Mouse (Mus musculus): ENCODE measurements at regions not wholly inside any gene's neighbourhood (a gene's known extent, or its start where the extent isn't known, plus 50 kb on each side); places are given as distances from the start of the nearest gene placed in this dataset.

- H3K4me3 ChIP-seq (ENCODE audit: low read length) = no peak overlapping the region
- H3K36me3 ChIP-seq (ENCODE audit: control insufficient read depth, insufficient read depth, low read length) = no peaks in the 10 kb centered on the region
- H3K4me2 ChIP-seq (ENCODE audit: low read depth, low read length) = no peak overlapping the region
- no peaks in the 10 kb centered on the region for H3K9me3 ChIP-seq (ENCODE audit: control insufficient read depth, low read length)
- ATAC-seq (ENCODE audit: low read depth) = no peak
- H3K27ac ChIP-seq (ENCODE audit: low read length) = peak overlapping the region; percentile 63
- peaks cover 30% of the 10 kb centered on the region for H3K4me1 ChIP-seq (replicated peaks; ENCODE audit: control insufficient read depth, insufficient read depth, low read length)
- H3K27me3 ChIP-seq (ENCODE audit: control insufficient read depth, insufficient read depth, low read depth, low read length) = no peaks in the 10 kb centered on the region
- H3K9ac ChIP-seq (ENCODE audit: low read length) = no peak overlapping the region
- WGBS = 50% methylated on average over 5 of the region's 5 CpGs
Observed at GRCm38 (mm10) chr10:17559370-17559955, 163.6 kb upstream of the Cited2 start.

DNA sequence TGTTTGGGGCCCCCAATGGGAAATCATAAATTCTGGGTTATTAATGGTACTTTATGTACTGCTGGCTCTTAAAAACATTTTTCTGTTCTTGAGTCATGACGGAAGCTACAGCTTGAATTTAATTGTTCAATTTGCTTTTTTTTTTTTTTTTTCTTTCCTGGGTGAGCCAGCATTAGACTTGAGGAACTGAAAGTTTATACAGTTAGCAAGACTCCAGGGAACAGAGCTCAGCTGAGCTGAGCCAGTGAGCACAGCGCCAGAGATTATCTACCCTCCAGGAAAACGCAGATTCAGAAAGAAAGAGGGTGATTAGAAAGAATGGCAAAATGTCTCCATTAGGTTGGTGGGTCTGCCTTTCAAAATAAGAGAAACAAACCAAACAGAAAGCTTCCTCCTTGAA lies 163.0 kb upstream of the Cited2 start:
- Histone ChIP-seq H3K4me3 (ENCODE audit: low read length) (no peak overlapping the region), H3K9ac (ENCODE audit: low read length) (no peak overlapping the region), H3K4me2 (ENCODE audit: low read depth, low read length) (no peak overlapping the region), H3K36me3 (ENCODE audit: control insufficient read depth, insufficient read depth, low read length) (no peaks in the 10 kb centered on the region), H3K27ac (ENCODE audit: low read length) (peak overlapping the region; percentile 63), H3K4me1 (replicated peaks; ENCODE audit: control insufficient read depth, insufficient read depth, low read length) (peaks cover 30% of the 10 kb centered on the region), H3K9me3 (ENCODE audit: control insufficient read depth, low read length) (no peaks in the 10 kb centered on the region), H3K27me3 (ENCODE audit: control insufficient read depth, insufficient read depth, low read depth, low read length) (no peaks in the 10 kb centered on the region)
- ATAC-seq (ENCODE audit: low read depth) = no peak
- 20% methylated on average over 3 of the region's 3 CpGs for WGBS

- whole genome bisulfite sequencing = 37% methylated on average over 7 of the region's 7 CpGs
- H3K4me2 ChIP-seq (ENCODE audit: low read depth, low read length) = no peak overlapping the region
- no peaks in the 10 kb centered on the region for H3K27me3 ChIP-seq (ENCODE audit: control insufficient read depth, insufficient read depth, low read depth, low read length)
- no peak overlapping the region for H3K9ac ChIP-seq (ENCODE audit: low read length)
- peaks cover 30% of the 10 kb centered on the region for H3K4me1 ChIP-seq (replicated peaks; ENCODE audit: control insufficient read depth, insufficient read depth, low read length)
- H3K27ac ChIP-seq (ENCODE audit: low read length) = peak overlapping the region; percentile 45; the same call in 1 of the 2 replicates
- no peaks in the 10 kb centered on the region for H3K36me3 ChIP-seq (ENCODE audit: control insufficient read depth, insufficient read depth, low read length)
- ATAC-seq (ENCODE audit: low read depth) = no peak
- H3K9me3 ChIP-seq (ENCODE audit: control insufficient read depth, low read length) = no peaks in the 10 kb centered on the region
- H3K4me3 ChIP-seq (ENCODE audit: low read length) = no peak overlapping the region
Observed at GRCm38 (mm10) chr10:17561466-17561865, 161.6 kb upstream of the Cited2 start.

GRCm38 (mm10) chr10:17561977-17562376 lies 161.0 kb upstream of the Cited2 start:
- no peaks in the 10 kb centered on the region for H3K36me3 ChIP-seq (ENCODE audit: control insufficient read depth, insufficient read depth, low read length)
- H3K27me3 ChIP-seq (ENCODE audit: control insufficient read depth, insufficient read depth, low read depth, low read length) = no peaks in the 10 kb centered on the region
- H3K9me3 ChIP-seq (ENCODE audit: control insufficient read depth, low read length) = no peaks in the 10 kb centered on the region
- WGBS = 53% methylated on average over 5 of the region's 5 CpGs
- H3K4me1 ChIP-seq (replicated peaks; ENCODE audit: control insufficient read depth, insufficient read depth, low read length) = peaks cover 30% of the 10 kb centered on the region
- no peak overlapping the region for H3K9ac ChIP-seq (ENCODE audit: low read length)
- no peak overlapping the region for H3K4me2 ChIP-seq (ENCODE audit: low read depth, low read length)
- peak overlapping the region; percentile 71 for H3K27ac ChIP-seq (ENCODE audit: low read length)
- ATAC-seq (ENCODE audit: low read depth) = no peak
- H3K4me3 ChIP-seq (ENCODE audit: low read length) = no peak overlapping the region

DNA sequence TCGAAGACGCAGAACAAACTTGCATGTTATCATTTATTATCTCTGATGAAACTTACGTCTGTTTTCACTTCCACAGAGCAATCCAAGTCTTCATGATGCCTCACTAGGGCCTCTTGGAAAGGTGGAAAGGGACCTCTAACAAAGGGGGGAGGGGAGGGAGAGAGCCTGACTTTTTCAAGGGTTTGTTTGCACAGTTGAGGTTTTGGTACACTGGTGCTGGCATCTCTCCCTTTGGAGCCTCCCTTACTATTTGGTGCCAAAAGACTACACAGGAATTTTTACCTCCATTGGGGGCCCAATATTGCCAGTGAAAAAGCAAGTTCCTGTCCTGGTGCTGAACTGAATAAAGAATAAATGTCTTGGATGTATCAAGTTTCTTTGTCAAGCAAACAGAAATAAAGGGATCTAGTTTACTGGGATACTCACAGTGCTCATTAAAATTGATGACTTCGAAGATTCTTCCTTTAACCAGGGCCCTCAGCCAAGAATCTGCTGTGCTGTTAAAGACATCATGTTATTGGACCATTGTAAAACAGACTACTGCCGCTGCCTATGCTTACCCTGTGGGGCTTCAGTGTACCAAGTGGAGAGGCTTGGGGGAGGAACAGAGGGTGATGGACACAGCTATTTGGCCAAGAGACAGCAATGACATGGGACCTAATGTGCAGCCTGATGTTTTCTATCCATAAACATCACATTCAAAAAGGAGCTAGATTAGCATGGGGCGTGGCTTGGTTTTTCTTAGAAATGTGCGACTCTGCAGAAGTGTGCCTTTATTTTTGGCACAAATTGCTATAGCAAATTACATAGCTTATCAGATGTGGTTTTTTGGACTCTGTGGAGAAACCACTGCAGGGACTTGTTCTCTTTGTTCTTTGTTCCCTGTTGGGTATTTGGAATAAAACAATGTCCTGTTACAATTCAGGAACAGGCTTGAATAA lies 160.3 kb upstream of the Cited2 start:
- Histone ChIP-seq H3K27ac (ENCODE audit: low read length) (peak overlapping the region; percentile 71), H3K9ac (ENCODE audit: low read length) (no peak overlapping the region), H3K4me3 (ENCODE audit: low read length) (no peak overlapping the region), H3K36me3 (ENCODE audit: control insufficient read depth, insufficient read depth, low read length) (no peaks in the 10 kb centered on the region), H3K27me3 (ENCODE audit: control insufficient read depth, insufficient read depth, low read depth, low read length) (no peaks in the 10 kb centered on the region), H3K9me3 (ENCODE audit: control insufficient read depth, low read length) (no peaks in the 10 kb centered on the region), H3K4me2 (ENCODE audit: low read depth, low read length) (no peak overlapping the region), H3K4me1 (replicated peaks; ENCODE audit: control insufficient read depth, insufficient read depth, low read length) (peaks cover 30% of the 10 kb centered on the region)
- ATAC-seq (ENCODE audit: low read depth) = peak; percentile 94
- 39% methylated on average over 7 of the region's 7 CpGs for WGBS

DNA sequence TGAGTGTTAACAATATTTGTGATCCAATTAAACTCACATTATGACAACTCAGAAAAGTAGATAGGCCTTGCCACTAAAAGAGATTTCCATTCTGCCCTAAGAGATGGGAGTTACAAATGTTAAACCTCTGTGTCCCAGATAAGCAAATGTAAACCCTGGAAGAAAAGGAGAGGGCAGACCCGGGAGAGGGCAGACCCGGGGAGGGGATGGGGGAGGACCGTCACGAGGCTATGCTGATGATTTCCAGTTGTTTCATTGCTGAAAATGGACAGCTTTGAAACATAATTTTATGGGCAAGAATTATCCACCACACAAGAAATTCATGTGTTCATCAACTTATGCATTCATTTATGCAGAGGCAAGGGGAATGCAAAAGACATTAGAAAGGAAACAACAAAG lies 159.7 kb upstream of the Cited2 start:
- Histone ChIP-seq H3K36me3 (ENCODE audit: control insufficient read depth, insufficient read depth, low read length) (no peaks in the 10 kb centered on the region), H3K27me3 (ENCODE audit: control insufficient read depth, insufficient read depth, low read depth, low read length) (no peaks in the 10 kb centered on the region), H3K9ac (ENCODE audit: low read length) (no peak overlapping the region), H3K4me1 (replicated peaks; ENCODE audit: control insufficient read depth, insufficient read depth, low read length) (peaks cover 30% of the 10 kb centered on the region), H3K9me3 (ENCODE audit: control insufficient read depth, low read length) (no peaks in the 10 kb centered on the region), H3K4me3 (ENCODE audit: low read length) (no peak overlapping the region), H3K27ac (ENCODE audit: low read length) (peak overlapping the region; percentile 71), H3K4me2 (ENCODE audit: low read depth, low read length) (no peak overlapping the region)
- ATAC-seq (ENCODE audit: low read depth) = peak; percentile 67
- WGBS = 14% methylated on average over 4 of the region's 4 CpGs

DNA sequence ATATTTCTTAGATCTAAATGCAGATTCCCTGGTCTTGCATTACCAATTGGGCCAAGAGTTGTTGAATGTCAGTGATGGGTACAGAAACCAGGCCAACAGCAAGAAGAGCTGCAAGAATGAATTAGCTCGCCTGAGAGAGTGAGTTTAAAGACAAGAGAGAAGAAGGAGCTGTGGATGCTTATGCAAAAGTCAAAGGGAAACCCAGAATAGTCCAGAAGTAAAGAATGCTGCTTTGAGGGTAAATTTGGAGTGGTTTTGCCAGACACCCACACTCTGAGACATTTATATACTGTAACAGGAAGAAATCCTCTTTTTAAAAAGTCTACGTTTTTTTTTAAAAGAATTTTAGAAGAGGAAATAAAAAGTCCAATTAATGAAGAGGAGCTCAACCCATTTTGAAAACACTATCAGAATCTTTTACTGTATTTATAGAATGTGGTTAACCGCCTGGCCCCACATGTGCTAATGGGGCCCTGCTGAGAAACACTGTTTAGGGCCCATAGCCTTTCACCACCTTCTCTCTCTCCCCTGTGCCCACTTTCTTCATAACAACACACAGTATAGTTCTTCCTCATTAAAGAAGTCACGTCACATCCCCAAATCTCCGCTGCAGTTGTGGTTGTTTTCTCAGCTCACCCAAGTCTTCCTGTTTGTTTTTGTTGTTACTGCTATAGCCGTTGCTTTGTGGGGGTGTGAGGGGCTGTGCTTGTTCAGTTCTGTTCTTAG lies 158.0 kb upstream of the Cited2 start:
- H3K27me3 ChIP-seq (ENCODE audit: control insufficient read depth, insufficient read depth, low read depth, low read length) = no peaks in the 10 kb centered on the region
- H3K4me1 ChIP-seq (replicated peaks; ENCODE audit: control insufficient read depth, insufficient read depth, low read length) = peaks cover 28% of the 10 kb centered on the region
- no peak overlapping the region for H3K4me2 ChIP-seq (ENCODE audit: low read depth, low read length)
- H3K36me3 ChIP-seq (ENCODE audit: control insufficient read depth, insufficient read depth, low read length) = no peaks in the 10 kb centered on the region
- H3K9me3 ChIP-seq (ENCODE audit: control insufficient read depth, low read length) = no peaks in the 10 kb centered on the region
- 66% methylated on average over 6 of the region's 6 CpGs for WGBS
- no peak overlapping the region for H3K4me3 ChIP-seq (ENCODE audit: low read length)
- ATAC-seq (ENCODE audit: low read depth) = no peak
- no peak overlapping the region for H3K27ac ChIP-seq (ENCODE audit: low read length)
- no peak overlapping the region for H3K9ac ChIP-seq (ENCODE audit: low read length)

GRCm38 (mm10) chr10:17566975-17567374 lies 156.0 kb upstream of the Cited2 start:
- no peak for ATAC-seq (ENCODE audit: low read depth)
- Histone ChIP-seq H3K36me3 (ENCODE audit: control insufficient read depth, insufficient read depth, low read length) (no peaks in the 10 kb centered on the region), H3K9me3 (ENCODE audit: control insufficient read depth, low read length) (no peaks in the 10 kb centered on the region), H3K4me1 (replicated peaks; ENCODE audit: control insufficient read depth, insufficient read depth, low read length) (peaks cover 21% of the 10 kb centered on the region), H3K27me3 (ENCODE audit: control insufficient read depth, insufficient read depth, low read depth, low read length) (no peaks in the 10 kb centered on the region), H3K9ac (ENCODE audit: low read length) (no peak overlapping the region), H3K4me2 (ENCODE audit: low read depth, low read length) (no peak overlapping the region), H3K27ac (ENCODE audit: low read length) (peak overlapping the region; percentile 8; the same call in 1 of the 2 replicates), H3K4me3 (ENCODE audit: low read length) (no peak overlapping the region)
- WGBS = 51% methylated on average over 5 of the region's 5 CpGs

GRCm38 (mm10) chr10:17567631-17568030 lies 155.4 kb upstream of the Cited2 start:
- no peak overlapping the region for H3K27ac ChIP-seq (ENCODE audit: low read length)
- H3K27me3 ChIP-seq (ENCODE audit: control insufficient read depth, insufficient read depth, low read depth, low read length) = no peaks in the 10 kb centered on the region
- ATAC-seq (ENCODE audit: low read depth) = no peak
- H3K4me2 ChIP-seq (ENCODE audit: low read depth, low read length) = no peak overlapping the region
- no peaks in the 10 kb centered on the region for H3K36me3 ChIP-seq (ENCODE audit: control insufficient read depth, insufficient read depth, low read length)
- H3K4me1 ChIP-seq (replicated peaks; ENCODE audit: control insufficient read depth, insufficient read depth, low read length) = peaks cover 14% of the 10 kb centered on the region
- H3K4me3 ChIP-seq (ENCODE audit: low read length) = no peak overlapping the region
- WGBS = 73% methylated on average over 3 of the region's 3 CpGs
- H3K9me3 ChIP-seq (ENCODE audit: control insufficient read depth, low read length) = no peaks in the 10 kb centered on the region
- no peak overlapping the region for H3K9ac ChIP-seq (ENCODE audit: low read length)

Data from lung, embryonic 16.5 days (tissue).